ENCODE assay signal across 7 mouse cellular contexts in the genomic region with DNA sequence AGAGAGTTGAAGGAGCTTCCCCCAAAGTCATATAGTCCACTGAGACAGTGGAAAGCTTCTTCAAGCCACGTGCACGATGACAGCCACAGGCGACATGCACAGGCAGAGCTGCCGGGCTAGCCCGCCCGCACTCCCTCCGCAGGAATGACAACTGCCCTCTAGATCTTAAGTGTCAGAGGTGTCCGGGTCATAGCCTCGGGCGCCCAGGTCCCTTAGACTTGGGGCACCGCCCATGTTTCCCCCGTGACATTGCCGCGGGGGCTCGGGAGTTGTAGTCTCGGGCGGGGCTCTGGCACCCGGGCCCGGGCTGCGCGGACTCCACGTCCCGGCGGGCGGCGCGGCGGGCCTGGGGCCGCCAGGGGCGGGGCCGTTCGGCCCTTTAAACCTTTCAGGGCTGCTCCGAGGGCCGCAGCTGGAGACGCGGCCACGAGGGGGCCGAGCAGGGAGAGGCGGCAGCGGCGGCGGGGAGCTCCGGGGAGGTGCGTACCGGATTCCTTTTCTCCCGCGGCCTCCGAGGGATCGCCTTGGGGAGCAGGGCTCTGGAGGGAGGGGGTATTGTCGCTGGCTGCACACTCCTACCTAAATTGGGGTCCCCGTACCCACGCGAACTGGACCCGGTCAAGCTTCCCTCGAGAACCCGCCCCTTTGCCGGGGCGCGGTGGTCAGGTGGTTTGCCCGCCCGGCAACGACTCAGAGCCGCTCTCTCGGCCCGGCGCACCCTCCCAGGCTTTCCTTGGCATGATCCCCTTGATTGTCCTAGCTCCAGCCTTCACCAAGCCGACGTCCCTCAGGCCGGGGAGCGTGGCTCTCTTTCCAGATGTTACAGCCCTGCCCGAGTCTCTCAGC. TPM values are rescaled to one million over a fixed set of nuclear protein-coding genes. Genes with fewer than 3 reads are reported as not detected.
DNase-seq lines count a peak whose midpoint lies in the region; ATAC-seq and TF ChIP-seq lines count a peak whose summit lies in the region.

A gene (plus strand): TSS at position 382 of the 846 bp plus-strand sequence.

- no peaks in the 10 kb centered on the region for H3K9me3 ChIP-seq in intestine, embryonic 16.5 days (ENCODE audit: control insufficient read depth, low read length)
- no peaks in the 10 kb centered on the region for H3K9me3 ChIP-seq in limb, embryonic 11.5 days (ENCODE audit: control insufficient read depth, low read length)
- H3K9me3 ChIP-seq in midbrain, embryonic 12.5 days, result no peaks in the 10 kb centered on the region

- TF ChIP-seq POLR2A in small intestine, adult 2 months (IDR thresholded peaks at IDR 0.05; ENCODE audit: low read depth, low read length), result no peak

- peak; percentile 93 for DNase-seq in adrenal gland, adult 2 months
- peak; percentile 92 for DNase-seq in embryo, embryonic 11 days
- no peak for DNase-seq in gonadal fat pad, adult 2 months (ENCODE audit: low read depth)
- peak; percentile 81 for DNase-seq in limb, embryonic 11.5 days (ENCODE audit: low spot score)

- TF ChIP-seq CTCF in small intestine, adult 2 months (IDR thresholded peaks at IDR 0.05; ENCODE audit: extremely low read depth, insufficient read length, insufficient replicate concordance, low read depth, low read length), result no peak

- H3K4me3 ChIP-seq in intestine, embryonic 16.5 days (ENCODE audit: low read length), result peak within 1 kb of the TSS; percentile 67
- peak within 1 kb of the TSS; percentile 59 for H3K4me3 ChIP-seq in limb, embryonic 11.5 days (ENCODE audit: low read depth, low read length)
- H3K4me3 ChIP-seq in midbrain, embryonic 12.5 days, result peak within 1 kb of the TSS; percentile 59
- H3K4me3 ChIP-seq in small intestine, adult 2 months (ENCODE audit: low read depth, low read length), result peak within 1 kb of the TSS; percentile 86

- peak within 1 kb of the TSS; percentile 73 for H3K9ac ChIP-seq in intestine, embryonic 16.5 days (ENCODE audit: low read depth, low read length)
- peak within 1 kb of the TSS; percentile 68 for H3K9ac ChIP-seq in limb, embryonic 11.5 days (ENCODE audit: low read length)
- peak within 1 kb of the TSS; percentile 67 for H3K9ac ChIP-seq in midbrain, embryonic 12.5 days (replicated peaks)

- ATAC-seq in intestine, embryonic 16.5 days, result peak; percentile 91
- peak; percentile 81 for ATAC-seq in limb, embryonic 11.5 days (ENCODE audit: insufficient number of reproducible peaks, low FRiP score, low TSS enrichment, low read depth)
- peak; percentile 91 for ATAC-seq in midbrain, embryonic 12.5 days (ENCODE audit: low FRiP score, low read depth)

- H3K4me2 ChIP-seq in intestine, embryonic 16.5 days (ENCODE audit: low read depth, low read length), result peak within 1 kb of the TSS; percentile 85
- peak within 1 kb of the TSS; percentile 95 for H3K4me2 ChIP-seq in limb, embryonic 11.5 days (ENCODE audit: low read depth, severe bottlenecking)
- peak within 1 kb of the TSS; percentile 94 for H3K4me2 ChIP-seq in midbrain, embryonic 12.5 days (replicated peaks)

- H3K27ac ChIP-seq in intestine, embryonic 16.5 days (ENCODE audit: low read length), result 0 out of 2 replicates have a peak within 1 kb of the TSS, but pooled peaks have one; percentile 4
- H3K27ac ChIP-seq in limb, embryonic 11.5 days (replicated peaks; ENCODE audit: low read depth, low read length), result no peak within 1 kb of the TSS
- peak within 1 kb of the TSS; percentile 17 for H3K27ac ChIP-seq in midbrain, embryonic 12.5 days (replicated peaks)
- H3K27ac ChIP-seq in small intestine, adult 2 months (ENCODE audit: insufficient read depth, low read depth, low read length), result peak within 1 kb of the TSS; percentile 52

- under 1% methylated on average over 69 of the region's 71 CpGs for WGBS in intestine, embryonic 16.5 days
- WGBS in limb, embryonic 11.5 days, result under 1% methylated on average over 70 of the region's 71 CpGs
- WGBS in midbrain, embryonic 12.5 days, result under 1% methylated on average over 59 of the region's 71 CpGs
- under 1% methylated on average over 71 of the region's 71 CpGs for WGBS in small intestine, adult 2 months

- peaks cover 37% of the 10 kb centered on the region for H3K4me1 ChIP-seq in intestine, embryonic 16.5 days (ENCODE audit: control insufficient read depth, insufficient read depth, low read length)
- H3K4me1 ChIP-seq in limb, embryonic 11.5 days (ENCODE audit: control insufficient read depth, insufficient read depth, low read length), result peaks cover 7% of the 10 kb centered on the region; the same call in 1 of the 2 replicates
- H3K4me1 ChIP-seq in midbrain, embryonic 12.5 days, result peaks cover 23% of the 10 kb centered on the region
- H3K4me1 ChIP-seq in small intestine, adult 2 months (ENCODE audit: control insufficient read depth, insufficient read depth, insufficient read length, low read length), result peaks cover 15% of the 10 kb centered on the region

- H3K27me3 ChIP-seq in intestine, embryonic 16.5 days (replicated peaks; ENCODE audit: control insufficient read depth, insufficient read depth, low read length), result no peaks in the 10 kb centered on the region
- H3K27me3 ChIP-seq in limb, embryonic 11.5 days (ENCODE audit: control insufficient read depth, insufficient read depth, low read length), result no peaks in the 10 kb centered on the region
- H3K27me3 ChIP-seq in midbrain, embryonic 12.5 days, result peaks cover 10% of the 10 kb centered on the region
- H3K27me3 ChIP-seq in small intestine, adult 2 months (ENCODE audit: control insufficient read depth, insufficient read depth, low read length), result no peaks in the 10 kb centered on the region

- H3K36me3 ChIP-seq in intestine, embryonic 16.5 days (ENCODE audit: control insufficient read depth, insufficient read depth, low read length), result 0 out of 2 replicates have a peak, but pooled peaks cover 4% of the 10 kb centered on the region
- peaks cover 6% of the 10 kb centered on the region for H3K36me3 ChIP-seq in limb, embryonic 11.5 days (ENCODE audit: control insufficient read depth, insufficient read depth, low read length)
- H3K36me3 ChIP-seq in midbrain, embryonic 12.5 days, result peaks cover 37% of the 10 kb centered on the region
- H3K36me3 ChIP-seq in small intestine, adult 2 months (ENCODE audit: control insufficient read depth, insufficient read depth, low read length), result peaks cover 23% of the 10 kb centered on the region

RNA-seq across cellular contexts. Expression of the gene that starts here (rescaled TPM):
- 10 to 100 TPM; 22.6 to 25.1 TPM for total RNA-seq in adrenal gland, adult 2 months (2021)
- 48.8 and 55.2 TPM in 2 replicates for polyA plus RNA-seq in adrenal gland, adult 2 months (2012; rRNA removed)
- 19.0 and 23.6 TPM in 2 replicates for polyA plus RNA-seq in gonadal fat pad, adult 2 months (2012; rRNA removed)
- polyA plus RNA-seq in intestine, embryonic 16.5 days (2015; fragmentation: Nextera tagmentation; extraction: Ambion mirVana), result 16.4 and 18.0 TPM in 2 replicates
- 10.7 and 10.8 TPM in 2 replicates for polyA plus RNA-seq in limb, embryonic 11.5 days (2014; fragmentation: Nextera tagmentation; extraction: Ambion mirVana)
- polyA plus RNA-seq in midbrain, embryonic 12.5 days (2016; fragmentation: Nextera tagmentation; extraction: Ambion mirVana), result 7.3 and 8.2 TPM in 2 replicates
- 16.6 and 31.8 TPM in 2 replicates for polyA plus RNA-seq in small intestine, adult 2 months (2012; rRNA removed)
